Mouse (Mus musculus) intestine, embryonic 14.5 days (tissue): Measurements from ENCODE around the gene Parp16. TPM values are rescaled to one million over a fixed set of nuclear protein-coding genes. Genes with fewer than 3 reads are reported as not detected.
A peak's percentile ranks its signal among the peaks of the same experiment; 100 is the strongest.
"Not testable (repeated sequence)": the region's sequence is repeated elsewhere in the genome, so short reads cannot be mapped to it uniquely, and the experiment has no call there.

Experiments used
- ATAC-seq: fragments of 200-750 bp; cut with Nextera tagmentation; replicated peaks from 2 replicates; pipeline ENCODE4 v1.8.0; 2017; ENCODE audit warnings: low read depth, moderate number of reproducible peaks, moderate TSS enrichment, moderate library complexity; ENCODE audit not compliant: low FRiP score, low TSS enrichment
- DNase-seq: peaks from one replicate; pipeline ENCODE4 v3.0.0-alpha.2; 2018; ENCODE audit warnings: low spot score
- H3K27ac ChIP-seq: fragments of 300-500 bp; sonication (generic); 2 replicates; pipeline ENCODE4 v1.5.1; 2014; ENCODE audit warnings: low read depth, mild to moderate bottlenecking, control low read depth
- H3K27me3 ChIP-seq: fragments of 300-500 bp; sonication (generic); replicated peaks from 2 replicates; pipeline ENCODE4 v1.6.1; 2014; ENCODE audit warnings: low read length, control low read depth; ENCODE audit not compliant: control insufficient read depth, insufficient read depth
- H3K36me3 ChIP-seq: fragments of 300-500 bp; sonication (generic); 2 replicates; pipeline ENCODE4 v1.6.1; 2014; ENCODE audit warnings: low read length, control low read depth; ENCODE audit not compliant: control insufficient read depth, insufficient read depth
- H3K4me1 ChIP-seq: fragments of 300-500 bp; sonication (generic); replicated peaks from 2 replicates; pipeline ENCODE4 v1.6.1; 2014; ENCODE audit warnings: low read length, control low read depth, mixed read lengths; ENCODE audit not compliant: control insufficient read depth, insufficient read depth
- H3K4me2 ChIP-seq: fragments of 300-500 bp; sonication (generic); 2 replicates; pipeline ENCODE4 v1.6.1; 2014; ENCODE audit warnings: low read length
- H3K4me3 ChIP-seq: fragments of 300-500 bp; sonication (generic); 2 replicates; pipeline ENCODE4 v1.5.1; 2014; ENCODE audit warnings: low read depth, low read length, control low read depth, mixed read lengths
- H3K9ac ChIP-seq: fragments of 300-500 bp; sonication (generic); 2 replicates; pipeline ENCODE4 v1.6.1; 2014; ENCODE audit warnings: mild to moderate bottlenecking, low read length
- H3K9me3 ChIP-seq: fragments of 300-500 bp; sonication (generic); 2 replicates; pipeline ENCODE4 v1.6.1; 2016; ENCODE audit warnings: low read length, control low read depth; ENCODE audit not compliant: control insufficient read depth
- WGBS: fragments of 180-500 bp; shearing (Covaris S2); extraction: QIAGEN DNeasy Blood & Tissue Kit; methylation state at CpG from one replicate; pipeline ENCODE4 v1.1.7; 2014; 5-methylcytosine and 5-hydroxymethylcytosine counted together
- polyA plus RNA-seq: library from polyadenylated mRNA; unstranded; fragments of >200 nt; fragmentation: Nextera tagmentation; extraction: Ambion mirVana; gene quantifications from 2 replicates; pipeline ENCODE4 v1.2.1, GENCODE M21; 2014

Gene Parp16
- polyA plus RNA-seq, 1 experiment from 2014 or later, result 9.1 TPM

DNA sequence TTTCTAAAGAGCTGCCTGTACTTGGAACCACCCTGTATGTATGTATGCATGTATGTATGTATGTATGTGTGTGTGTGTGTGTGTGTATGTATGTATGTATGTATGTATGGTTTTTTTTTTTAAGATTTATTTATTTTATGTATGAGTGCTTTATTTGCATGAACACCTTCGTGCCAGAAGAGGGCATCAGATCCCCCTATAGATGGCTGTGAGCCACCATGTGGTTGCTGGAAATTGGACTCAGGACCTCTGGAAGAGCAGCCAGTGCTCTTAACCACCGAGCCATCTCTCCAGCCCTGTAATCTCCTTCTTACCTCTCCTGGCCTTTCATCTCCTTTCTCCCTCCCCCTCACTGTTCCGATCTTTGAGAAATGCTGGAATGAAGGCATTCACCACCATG is 25.2 kb downstream of the Parp16 start:
- H3K9me3 ChIP-seq, DNase-seq, H3K4me2 ChIP-seq, H3K9ac ChIP-seq, ATAC-seq, H3K27ac ChIP-seq, H3K36me3 ChIP-seq, H3K27me3 ChIP-seq, H3K4me3 ChIP-seq: not testable (repeated sequence)
- 49% methylated on average over 3 of the region's 3 CpGs for WGBS
- H3K4me1 ChIP-seq, result peaks cover 22% of the 10 kb centered on the region

DNA sequence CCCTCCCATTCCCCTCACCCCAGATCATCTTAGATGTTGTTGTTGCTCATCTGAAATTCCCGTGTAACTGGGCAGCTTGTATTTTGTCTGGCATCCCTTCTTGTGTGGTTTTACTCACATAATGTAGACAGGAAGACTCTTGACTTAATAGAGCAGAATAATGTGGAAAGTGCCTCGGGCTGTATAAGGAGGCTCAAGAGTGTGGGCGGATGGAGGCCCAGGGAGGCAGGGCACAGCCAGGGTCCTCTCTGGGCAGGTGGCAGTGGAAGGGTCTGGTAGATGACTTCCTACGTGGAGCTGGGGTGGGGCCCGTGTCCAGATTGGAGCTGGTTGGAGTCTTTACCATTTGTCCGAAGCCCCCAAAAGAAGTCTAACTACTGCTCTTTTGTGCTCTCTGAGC is 28.8 kb downstream of the Parp16 start:
- H3K27me3 ChIP-seq, result no peaks in the 10 kb centered on the region
- H3K4me3 ChIP-seq, result no peak overlapping the region
- H3K9me3 ChIP-seq, result no peaks in the 10 kb centered on the region
- no peak overlapping the region for H3K4me2 ChIP-seq
- H3K36me3 ChIP-seq, result no peaks in the 10 kb centered on the region
- ATAC-seq (no peak), DNase-seq (no peak)
- H3K27ac ChIP-seq, result no peak overlapping the region
- WGBS, result 83% methylated on average over 6 of the region's 6 CpGs
- H3K4me1 ChIP-seq, result no peaks in the 10 kb centered on the region
- H3K9ac ChIP-seq, result no peak overlapping the region

DNA sequence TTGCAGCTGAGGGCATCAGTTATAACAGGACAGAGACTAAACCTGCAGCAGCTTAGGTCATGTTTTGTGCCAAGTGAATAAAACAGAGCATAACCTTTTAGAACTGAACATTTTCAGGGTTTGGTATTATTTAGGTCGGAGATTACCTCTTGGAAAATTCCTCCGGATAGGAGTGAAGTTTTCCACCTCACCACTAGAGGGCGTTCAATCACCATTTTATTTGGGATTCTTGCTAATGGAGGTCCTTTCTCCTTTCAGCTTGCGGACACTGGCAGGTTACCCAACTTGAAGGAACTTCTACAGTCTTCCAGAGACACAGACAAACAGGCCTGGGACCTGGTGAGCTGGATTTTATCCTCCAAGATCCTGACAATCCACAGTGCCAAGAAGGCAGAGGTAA is 30.6 kb downstream of the Parp16 start:
- Histone ChIP-seq H3K4me2 (no peak overlapping the region), H3K9ac (no peak overlapping the region), H3K36me3 (0 out of 2 replicates have a peak, but pooled peaks cover 5% of the 10 kb centered on the region), H3K4me1 (no peaks in the 10 kb centered on the region), H3K4me3 (no peak overlapping the region), H3K27ac (no peak overlapping the region), H3K9me3 (no peaks in the 10 kb centered on the region), H3K27me3 (no peaks in the 10 kb centered on the region)
- 34% methylated on average over 4 of the region's 4 CpGs for WGBS
- DNase-seq, result no peak
- ATAC-seq, result 0 out of 2 replicates have a peak, but pooled peaks have one; percentile 27

DNA sequence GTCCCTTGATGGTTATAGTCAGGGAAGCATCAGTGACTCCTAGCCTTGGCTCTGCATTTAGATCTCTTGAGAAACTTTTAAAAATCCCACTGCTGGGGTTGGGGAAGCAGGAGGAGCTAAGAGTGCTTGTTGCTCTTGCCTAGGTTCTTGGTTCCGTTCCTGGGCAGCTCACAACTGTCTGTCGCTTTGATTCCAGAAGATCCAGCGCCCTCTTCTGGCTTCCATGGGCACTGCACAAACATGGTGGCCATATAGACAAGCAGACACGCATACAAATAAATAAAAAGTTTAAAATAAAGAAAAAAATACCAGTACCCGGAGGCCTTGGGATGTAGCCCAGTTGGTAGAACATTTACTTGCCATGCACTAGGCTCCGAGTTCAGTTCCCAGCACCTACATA is 35.1 kb downstream of the Parp16 start:
- ATAC-seq (no peak), DNase-seq (no peak)
- 79% methylated on average over 6 of the region's 6 CpGs for WGBS
- Histone ChIP-seq H3K4me3 (no peak overlapping the region), H3K4me2 (no peak overlapping the region), H3K4me1 (no peaks in the 10 kb centered on the region), H3K27me3 (no peaks in the 10 kb centered on the region), H3K9me3 (no peaks in the 10 kb centered on the region), H3K36me3 (peaks cover 5% of the 10 kb centered on the region; the same call in 1 of the 2 replicates), H3K27ac (no peak overlapping the region), H3K9ac (no peak overlapping the region)

DNA sequence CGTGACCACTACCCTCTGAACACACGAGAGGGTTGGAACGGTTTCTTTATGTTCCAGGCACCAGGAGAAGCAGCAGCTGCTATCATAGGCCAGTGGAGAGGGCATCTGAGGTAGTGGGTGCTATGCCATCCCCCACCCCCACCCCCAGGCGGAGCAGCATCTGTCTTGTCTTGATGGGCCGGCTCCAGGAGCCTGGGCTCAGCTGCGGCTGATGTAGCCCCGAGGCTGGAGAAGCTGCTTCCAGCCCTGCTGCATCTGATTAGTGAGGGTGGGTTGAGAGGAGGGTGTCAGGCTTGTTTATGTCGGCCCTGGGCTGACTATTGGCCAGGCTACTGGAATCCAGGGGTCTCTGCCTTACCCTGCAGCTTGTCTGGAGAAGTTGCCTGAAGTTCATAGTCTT is 36.1 kb downstream of the Parp16 start:
- no peak overlapping the region for H3K9ac ChIP-seq
- no peak overlapping the region for H3K4me2 ChIP-seq
- H3K4me1 ChIP-seq, result no peaks in the 10 kb centered on the region
- 49% methylated on average over 8 of the region's 8 CpGs for WGBS
- DNase-seq (no peak), ATAC-seq (no peak)
- no peak overlapping the region for H3K4me3 ChIP-seq
- no peaks in the 10 kb centered on the region for H3K27me3 ChIP-seq
- H3K9me3 ChIP-seq, result no peaks in the 10 kb centered on the region
- peaks cover 5% of the 10 kb centered on the region; the same call in 1 of the 2 replicates for H3K36me3 ChIP-seq
- H3K27ac ChIP-seq, result no peak overlapping the region

DNA sequence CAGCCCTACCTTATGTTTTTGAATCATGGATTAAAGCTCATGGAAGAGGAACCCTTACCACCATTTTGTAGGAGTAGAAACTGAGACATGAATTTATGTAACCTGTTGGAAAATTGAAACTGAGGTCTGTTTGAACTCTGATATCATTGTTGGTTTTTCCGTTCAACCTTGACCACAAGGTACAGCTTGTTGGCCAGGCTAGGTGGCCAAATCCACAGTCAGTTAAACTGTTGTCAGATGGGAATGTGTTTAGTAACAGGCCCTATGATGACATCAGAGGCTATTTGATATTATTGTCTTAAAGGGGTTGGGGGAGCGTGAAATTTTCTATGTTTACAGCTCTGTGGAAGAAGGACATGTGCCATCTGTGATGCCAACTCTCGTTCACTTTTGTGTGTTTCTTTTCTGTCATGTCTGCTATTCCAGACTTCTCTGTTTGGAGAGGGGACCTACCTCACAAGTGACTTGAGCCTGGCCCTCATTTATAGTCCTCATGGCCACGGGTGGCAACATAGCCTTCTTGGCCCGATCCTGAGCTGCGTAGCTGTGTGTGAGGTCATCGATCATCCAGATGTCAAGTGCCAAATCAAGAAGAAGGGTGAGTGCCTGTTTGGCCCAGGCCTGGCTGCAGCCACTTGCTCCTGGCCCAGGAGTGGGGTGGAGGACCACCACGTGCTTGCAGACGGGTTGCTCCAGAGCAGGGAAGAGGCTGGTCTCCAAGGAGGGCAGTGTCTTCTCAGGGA is 38.3 kb downstream of the Parp16 start:
- no peaks in the 10 kb centered on the region for H3K27me3 ChIP-seq
- peaks cover 15% of the 10 kb centered on the region for H3K4me1 ChIP-seq
- peaks cover 5% of the 10 kb centered on the region; the same call in 1 of the 2 replicates for H3K36me3 ChIP-seq
- H3K4me3 ChIP-seq, result no peak overlapping the region
- H3K9me3 ChIP-seq, result no peaks in the 10 kb centered on the region
- 88% methylated on average over 9 of the region's 9 CpGs for WGBS
- no peak for DNase-seq
- H3K27ac ChIP-seq, result no peak overlapping the region
- H3K9ac ChIP-seq, result no peak overlapping the region
- no peak for ATAC-seq
- H3K4me2 ChIP-seq, result no peak overlapping the region

DNA sequence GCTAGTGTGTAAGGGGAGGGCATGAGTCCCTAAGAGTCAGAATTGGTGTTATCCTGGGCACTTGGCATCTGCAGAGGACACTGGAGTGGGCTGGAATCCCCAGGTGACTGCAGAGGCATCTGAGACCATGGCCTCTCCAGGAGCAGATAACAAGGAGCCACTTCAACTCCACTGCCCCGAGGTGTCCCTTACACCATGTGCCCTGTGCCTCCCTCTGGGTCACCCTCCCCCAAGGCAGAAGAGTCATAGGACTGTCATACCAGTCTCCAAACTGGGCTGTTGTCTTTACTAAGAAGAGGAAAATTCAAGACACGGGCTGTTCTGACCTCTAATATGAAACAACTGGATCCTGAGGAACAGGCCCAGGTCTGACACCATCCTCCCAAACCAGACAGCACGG is 39.6 kb downstream of the Parp16 start:
- H3K4me1 ChIP-seq, result peaks cover 25% of the 10 kb centered on the region
- H3K4me2 ChIP-seq, result no peak overlapping the region
- ATAC-seq (no peak), DNase-seq (no peak)
- no peak overlapping the region for H3K4me3 ChIP-seq
- 72% methylated on average over 3 of the region's 3 CpGs for WGBS
- H3K9me3 ChIP-seq, result no peaks in the 10 kb centered on the region
- no peaks in the 10 kb centered on the region for H3K27me3 ChIP-seq
- peaks cover 5% of the 10 kb centered on the region; the same call in 1 of the 2 replicates for H3K36me3 ChIP-seq
- no peak overlapping the region for H3K27ac ChIP-seq
- no peak overlapping the region for H3K9ac ChIP-seq

DNA sequence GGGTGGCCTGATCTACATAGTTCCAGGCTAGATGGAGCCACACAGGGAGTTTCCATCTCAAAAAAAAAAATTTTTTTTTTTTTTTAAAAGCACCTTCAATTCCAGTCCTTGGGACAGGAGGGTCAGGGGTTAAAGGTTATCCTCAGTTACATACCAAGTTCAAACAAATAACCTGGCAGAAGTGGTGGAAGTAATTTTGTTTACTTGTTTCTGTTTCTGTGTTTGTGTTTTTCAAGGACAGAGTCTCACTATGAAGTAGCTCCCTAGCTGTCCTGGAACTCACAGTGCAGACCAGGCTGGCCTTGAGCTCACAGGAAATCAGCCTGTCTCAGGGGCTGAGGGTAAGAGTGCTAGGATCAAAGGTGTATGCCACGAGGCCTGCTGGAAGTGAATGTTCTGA is 40.4 kb downstream of the Parp16 start:
- 38% methylated on average over 1 of the region's 1 CpGs for WGBS
- Histone ChIP-seq H3K27ac (no peak overlapping the region), H3K4me3 (no peak overlapping the region), H3K4me1 (peaks cover 25% of the 10 kb centered on the region), H3K36me3 (no peaks in the 10 kb centered on the region; the same call in 1 of the 2 replicates), H3K9me3 (no peaks in the 10 kb centered on the region), H3K4me2 (no peak overlapping the region), H3K27me3 (no peaks in the 10 kb centered on the region), H3K9ac (no peak overlapping the region)
- no peak for DNase-seq
- ATAC-seq, result no peak

DNA sequence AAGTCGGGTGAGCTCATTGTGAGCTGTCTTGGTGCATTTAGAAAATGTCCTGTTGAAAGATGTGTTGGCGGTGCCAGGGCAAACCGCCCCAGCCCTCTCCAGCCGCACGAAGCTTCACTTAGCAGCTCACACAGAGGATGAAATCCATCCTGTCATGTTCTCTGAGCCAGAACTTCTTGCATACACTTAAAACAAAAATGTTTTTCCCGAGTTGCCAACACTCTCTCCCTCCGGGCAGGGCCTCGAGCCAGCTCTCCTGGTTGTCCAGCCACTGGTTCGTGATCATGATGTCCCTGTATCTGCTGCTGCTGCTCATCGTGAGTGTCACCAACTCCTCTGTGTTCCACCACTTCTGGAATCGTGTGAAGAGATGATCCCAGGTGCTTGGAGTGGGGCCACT is 42.5 kb downstream of the Parp16 start:
- H3K27me3 ChIP-seq, result no peaks in the 10 kb centered on the region
- peaks cover 28% of the 10 kb centered on the region for H3K4me1 ChIP-seq
- no peak overlapping the region for H3K9ac ChIP-seq
- WGBS, result 50% methylated on average over 11 of the region's 11 CpGs
- no peak overlapping the region for H3K4me3 ChIP-seq
- ATAC-seq (no peak), DNase-seq (no peak)
- H3K9me3 ChIP-seq, result no peaks in the 10 kb centered on the region
- no peak overlapping the region for H3K4me2 ChIP-seq
- no peaks in the 10 kb centered on the region; the same call in 1 of the 2 replicates for H3K36me3 ChIP-seq
- peak overlapping the region; percentile 65 for H3K27ac ChIP-seq
